Mouse (Mus musculus): ENCODE data around the gene Nfe2. TPM values are rescaled to one million over a fixed set of nuclear protein-coding genes. Genes with fewer than 3 reads are reported as not detected.

Nfe2 gene
- total RNA-seq (2021), result under 1 TPM; 0.16 to 0.43 TPM
- long read RNA-seq, experiment 1, partial matches to known transcripts, result 0 of 1 reads
- long read RNA-seq, experiment 1, other reads (novel, unspliced or antisense), result 1 of 1 reads
- long read RNA-seq, experiment 2, result 0 reads

DNA sequence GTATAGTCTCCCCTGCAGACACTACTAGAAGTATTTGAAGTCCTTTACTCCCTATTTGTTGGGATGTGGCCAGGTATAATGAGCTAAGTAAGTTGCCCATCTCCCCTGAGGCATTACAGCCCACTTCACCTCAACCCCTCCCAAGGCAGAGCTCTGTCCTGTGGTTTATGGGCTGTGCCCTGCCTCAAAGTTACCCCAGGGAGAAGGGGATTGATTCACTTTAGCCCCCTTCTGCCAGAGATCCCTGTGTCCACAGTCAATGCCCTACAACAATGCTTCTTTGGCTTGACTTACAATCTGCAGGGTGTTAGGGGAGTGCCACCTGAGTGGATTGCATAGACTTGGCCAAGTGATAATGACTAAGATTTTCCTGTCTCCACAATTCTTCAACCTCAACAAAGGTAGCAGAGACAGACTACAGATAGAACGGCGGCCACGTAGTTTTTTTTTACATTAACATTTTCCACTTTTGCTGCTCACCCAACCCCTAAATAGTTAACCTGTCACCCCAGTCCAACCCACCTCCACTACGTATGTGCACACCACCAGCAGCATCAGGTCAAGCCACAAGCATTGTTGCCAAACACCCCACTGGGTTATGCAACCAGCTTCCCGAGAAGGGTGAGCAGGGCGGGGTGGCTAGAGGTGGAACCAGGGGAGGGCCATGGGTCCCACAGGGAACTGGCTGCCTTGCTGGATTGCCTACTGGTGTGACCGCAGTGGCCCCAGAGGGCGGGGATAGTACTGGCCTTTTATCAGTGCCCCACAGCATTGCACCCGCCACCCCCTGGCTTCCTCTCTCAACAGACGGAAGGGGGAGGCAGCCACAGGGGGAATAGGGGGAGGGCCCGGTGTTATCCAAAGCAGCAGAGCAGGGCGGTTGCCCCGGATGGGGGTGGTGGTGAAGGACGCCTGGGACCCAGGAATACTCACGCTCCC lies at the start of gene Nfe2:
Gene Nfe2 (minus strand): TSS at position 614 of the 939 bp plus-strand sequence.
- DNase-seq, result peak; percentile 84 to 85

GRCm38 (mm10) chr15:103307125-103307524 lies 48.9 kb upstream of the Nfe2 start:
- DNase-seq, result peak; percentile 90 to 92

- peak; percentile 51 to 65 for DNase-seq
These were observed 47.8 kb upstream of the Nfe2 start for GRCm38 (mm10) chr15:103305792-103306645.

GRCm38 (mm10) chr15:103305070-103305678 lies 47.0 kb upstream of the Nfe2 start:
- DNase-seq, result peak; percentile 94 to 97

DNA sequence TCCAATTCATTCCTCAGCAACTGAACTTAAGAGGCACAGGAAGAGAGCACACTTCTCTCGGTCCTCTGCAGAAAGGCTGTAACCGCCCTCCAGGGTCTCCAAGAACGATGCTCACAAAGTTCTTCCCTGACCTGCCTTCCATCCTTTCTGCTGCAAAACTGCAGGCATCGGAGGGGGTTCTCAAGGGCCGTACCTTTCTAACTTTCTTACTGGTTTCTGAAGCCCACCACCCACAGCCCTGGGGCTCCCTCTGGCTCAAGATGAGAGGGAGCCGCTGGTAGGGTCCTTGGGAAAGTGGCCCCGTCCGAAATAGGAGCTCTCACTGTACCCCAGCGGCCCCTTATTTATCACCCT lies 46.4 kb upstream of the Nfe2 start:
- no peak for DNase-seq

- no peak for DNase-seq
These were observed 45.9 kb upstream of the Nfe2 start for GRCm38 (mm10) chr15:103303916-103304615.

DNA sequence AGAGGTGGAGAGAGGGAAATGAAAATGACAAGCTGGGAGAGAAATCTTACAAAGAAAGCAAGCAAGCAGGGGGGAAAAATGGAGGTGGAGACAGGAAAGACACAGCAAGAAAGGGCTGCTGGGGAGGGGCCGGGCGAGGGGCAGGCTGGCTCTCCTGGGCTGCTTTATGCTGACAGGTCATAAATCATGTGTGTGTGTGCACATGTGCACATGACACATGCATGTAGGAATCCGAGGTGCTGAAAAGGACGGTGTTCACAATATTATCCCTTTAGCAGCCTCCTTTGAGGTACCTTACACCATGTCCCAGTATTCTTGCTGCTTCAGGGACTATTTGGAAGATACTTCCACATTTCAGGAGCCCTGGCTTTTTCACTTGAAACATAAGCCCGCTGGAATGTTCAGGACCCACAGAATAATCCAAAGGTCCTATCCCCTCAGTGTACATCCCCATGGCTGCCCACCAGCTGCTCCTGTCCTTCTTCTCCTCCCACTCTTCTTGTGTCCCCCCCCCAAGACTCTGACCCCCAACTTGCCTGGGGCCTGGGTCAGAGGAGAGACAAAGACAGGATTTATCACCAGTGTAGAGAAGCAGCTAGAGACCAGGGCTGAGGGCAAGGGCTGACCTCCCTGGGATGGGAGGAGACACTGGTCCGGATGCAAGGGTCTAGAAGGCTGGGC lies 44.3 kb upstream of the Nfe2 start:
- DNase-seq, result no peak

- DNase-seq, result no peak
These were observed 43.5 kb upstream of the Nfe2 start for GRCm38 (mm10) chr15:103301547-103302340.

DNA sequence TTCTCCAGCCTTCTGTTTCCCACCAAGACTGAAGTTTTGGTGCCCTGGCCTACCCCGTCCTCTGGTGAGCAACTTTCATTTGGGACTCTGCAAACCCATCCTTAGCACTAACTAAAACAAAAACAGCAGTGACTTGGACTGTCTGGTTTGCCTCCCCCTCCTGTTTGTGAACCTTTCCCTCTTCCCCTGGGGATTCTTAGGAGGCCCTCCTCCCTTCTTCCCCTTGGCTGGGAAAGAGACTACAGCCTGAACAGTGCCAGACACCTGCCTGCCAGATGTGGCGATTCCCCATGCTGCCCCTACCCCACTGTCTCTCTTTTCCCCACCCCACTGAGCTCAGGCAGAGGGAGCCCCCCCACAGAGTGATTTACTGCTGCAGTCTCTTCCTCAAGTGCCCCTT lies 42.8 kb upstream of the Nfe2 start:
- DNase-seq, result no peak

DNA sequence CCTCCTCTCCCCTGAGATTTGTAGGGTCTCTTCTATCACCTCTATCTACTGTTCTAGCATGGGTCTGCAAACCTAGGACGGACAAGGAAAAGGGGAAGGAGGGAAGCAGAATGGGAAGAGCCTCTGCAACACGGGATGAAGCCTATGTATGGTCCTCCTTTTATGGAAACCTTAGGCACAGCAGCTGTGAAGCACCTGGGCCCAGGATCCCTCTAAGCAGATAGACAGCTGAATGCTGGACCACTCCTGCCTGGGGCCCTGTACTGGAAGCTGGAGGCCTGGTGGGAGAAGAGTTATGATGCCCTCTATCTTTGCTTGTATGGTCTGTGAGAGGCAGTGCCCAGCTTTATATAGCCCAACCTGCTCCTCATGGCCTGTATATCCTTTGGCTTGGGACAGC lies 42.4 kb upstream of the Nfe2 start:
- DNase-seq, result no peak

GRCm38 (mm10) chr15:103300067-103300471 lies 41.9 kb upstream of the Nfe2 start:
- DNase-seq, result no peak

GRCm38 (mm10) chr15:103299644-103300043 lies 41.4 kb upstream of the Nfe2 start:
- DNase-seq, result no peak

DNA sequence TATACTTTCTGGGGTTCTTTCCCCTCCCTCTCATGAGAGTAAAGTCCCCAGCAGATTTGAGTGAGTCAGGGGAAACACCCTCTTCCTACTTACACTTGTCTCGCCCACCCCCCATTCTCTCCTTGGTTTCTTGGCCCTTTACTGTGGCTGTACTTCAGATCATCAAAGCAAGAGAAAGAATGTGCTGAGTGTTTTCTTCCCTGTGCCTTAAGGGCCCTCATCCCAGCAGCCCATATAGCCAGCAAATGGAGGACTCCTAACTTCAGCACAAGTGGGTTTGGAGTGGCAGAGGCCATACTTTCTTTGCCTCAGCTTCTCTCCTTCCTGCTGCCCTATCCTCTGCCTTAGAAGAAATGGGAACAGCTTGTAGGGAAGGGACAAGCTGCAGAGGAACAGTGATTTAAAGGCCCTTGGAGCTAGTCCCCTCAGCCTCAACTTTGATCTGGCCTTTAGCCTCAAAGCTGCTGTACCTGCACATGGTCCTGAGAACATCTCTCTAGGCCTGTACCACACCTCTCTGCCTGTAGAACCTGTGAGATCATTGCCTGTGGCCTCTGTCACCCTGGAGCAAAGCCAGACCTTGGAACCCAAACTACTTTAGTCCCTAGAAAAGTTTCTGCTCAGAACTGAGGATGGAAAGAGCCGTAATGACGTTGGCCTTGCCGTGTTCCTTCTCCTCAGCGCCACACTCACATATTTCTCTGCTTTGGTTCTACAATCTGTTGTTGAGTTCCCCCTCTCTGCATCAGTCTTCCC lies 40.8 kb upstream of the Nfe2 start:
- no peak for DNase-seq

DNA sequence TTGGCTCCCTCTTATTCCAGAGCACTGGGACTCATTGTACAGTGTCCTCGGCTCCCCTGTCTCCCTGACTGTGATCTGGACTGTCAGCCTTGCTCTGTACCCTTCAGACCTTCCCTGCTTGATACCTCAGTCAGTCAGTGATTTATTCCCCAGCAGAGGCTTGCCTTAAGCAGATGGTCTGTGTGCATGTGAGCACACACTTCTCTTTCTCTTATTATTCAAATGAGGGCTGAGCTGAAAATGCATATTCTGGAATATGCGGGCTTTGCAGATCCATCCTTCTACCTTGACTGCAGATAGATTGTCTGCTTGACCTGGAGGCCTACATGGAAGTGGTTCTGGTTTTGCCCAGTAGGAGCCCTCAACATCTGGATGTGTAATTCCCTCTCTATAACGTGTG lies 39.8 kb upstream of the Nfe2 start:
- DNase-seq, result no peak

- DNase-seq, result no peak
These were observed 39.1 kb upstream of the Nfe2 start for GRCm38 (mm10) chr15:103297313-103297712.

- DNase-seq, result no peak
These were observed 37.6 kb upstream of the Nfe2 start for GRCm38 (mm10) chr15:103295851-103296250.

DNA sequence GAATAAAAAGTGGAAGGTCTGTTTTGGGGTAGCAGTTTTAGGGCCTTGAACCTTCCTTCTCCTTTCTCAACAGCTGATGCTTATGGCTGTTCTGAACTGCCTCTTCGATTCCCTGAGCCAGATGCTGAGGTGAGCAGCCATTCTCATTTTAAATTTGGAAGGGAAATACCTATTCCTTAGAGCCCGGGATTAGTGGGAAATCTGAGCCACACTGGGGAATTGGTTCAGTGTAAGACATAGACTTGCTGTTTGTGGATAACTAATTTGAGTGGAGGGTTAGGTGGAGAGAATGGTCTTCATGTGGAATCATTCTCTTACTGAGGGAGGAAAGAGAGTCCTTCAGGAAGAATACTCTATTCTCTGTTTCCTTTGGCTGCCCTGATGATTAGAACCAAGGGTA lies 36.4 kb upstream of the Nfe2 start:
- DNase-seq, result no peak

GRCm38 (mm10) chr15:103293375-103293774 lies 35.2 kb upstream of the Nfe2 start:
- DNase-seq, result no peak

GRCm38 (mm10) chr15:103292673-103293345 lies 34.6 kb upstream of the Nfe2 start:
- DNase-seq, result peak in 1 of 2 experiments; percentile 22

Measured in adrenal gland, postnatal 36 days (tissue).